Mouse (Mus musculus): ENCODE data around the gene Cav2. TPM values are rescaled to one million over a fixed set of nuclear protein-coding genes. Genes with fewer than 3 reads are reported as not detected.

Gene Cav2
- polyA plus RNA-seq, 2 experiments: 7.6 to 18.6 TPM

GRCm38 (mm10) chr6:17266466-17266865 lies 14.5 kb upstream of the Cav2 start:
- H3K27me3 ChIP-seq (ENCODE audit: control insufficient read depth, insufficient read depth, low read length): no peaks in the 10 kb centered on the region
- no peak overlapping the region for H3K27ac ChIP-seq (replicated peaks; ENCODE audit: low read depth, low read length)
- 71% methylated on average over 3 of the region's 3 CpGs for WGBS
- no peak overlapping the region for H3K4me3 ChIP-seq (replicated peaks; ENCODE audit: low read length)
- no peak overlapping the region for H3K9ac ChIP-seq (ENCODE audit: low read depth, low read length, severe bottlenecking)
- no peaks in the 10 kb centered on the region for H3K4me1 ChIP-seq (ENCODE audit: control insufficient read depth, insufficient read depth, low read length)
- no peak overlapping the region for H3K4me2 ChIP-seq (replicated peaks; ENCODE audit: low read depth, low read length, severe bottlenecking)
- H3K36me3 ChIP-seq (ENCODE audit: control insufficient read depth, insufficient read depth, low read length): no peaks in the 10 kb centered on the region
- no peaks in the 10 kb centered on the region for H3K9me3 ChIP-seq (ENCODE audit: control insufficient read depth, low read length)
- TF ChIP-seq POLR2A (IDR thresholded peaks at IDR 0.05; ENCODE audit: borderline replicate concordance, extremely low read depth, insufficient read depth, insufficient read length): no peak
- no peak for ATAC-seq (ENCODE audit: low FRiP score, low read depth)
- DNase-seq (ENCODE audit: low spot score): no peak

GRCm38 (mm10) chr6:17278366-17278765 lies 2.6 kb upstream of the Cav2 start:
- 93% methylated on average over 3 of the region's 3 CpGs for WGBS
- H3K27ac ChIP-seq (replicated peaks; ENCODE audit: low read depth, low read length): no peak overlapping the region
- ATAC-seq (ENCODE audit: low FRiP score, low read depth) (no peak), DNase-seq (ENCODE audit: low spot score) (no peak)
- no peak overlapping the region for H3K9ac ChIP-seq (ENCODE audit: low read depth, low read length, severe bottlenecking)
- peaks cover 4% of the 10 kb centered on the region; the same call in 1 of the 2 replicates for H3K4me1 ChIP-seq (ENCODE audit: control insufficient read depth, insufficient read depth, low read length)
- no peaks in the 10 kb centered on the region for H3K9me3 ChIP-seq (ENCODE audit: control insufficient read depth, low read length)
- H3K27me3 ChIP-seq (ENCODE audit: control insufficient read depth, insufficient read depth, low read length): no peaks in the 10 kb centered on the region
- no peak for TF ChIP-seq POLR2A (IDR thresholded peaks at IDR 0.05; ENCODE audit: borderline replicate concordance, extremely low read depth, insufficient read depth, insufficient read length)
- H3K36me3 ChIP-seq (ENCODE audit: control insufficient read depth, insufficient read depth, low read length): no peaks in the 10 kb centered on the region
- no peak overlapping the region for H3K4me3 ChIP-seq (replicated peaks; ENCODE audit: low read length)
- no peak overlapping the region for H3K4me2 ChIP-seq (replicated peaks; ENCODE audit: low read depth, low read length, severe bottlenecking)

GRCm38 (mm10) chr6:17281757-17282092 lies 740 bp downstream of the Cav2 start:
- peak overlapping the region; percentile 54 for H3K4me3 ChIP-seq (replicated peaks; ENCODE audit: low read length)
- peak overlapping the region; percentile 75; the same call in 1 of the 2 replicates for H3K9ac ChIP-seq (ENCODE audit: low read depth, low read length, severe bottlenecking)
- no peak for TF ChIP-seq POLR2A (IDR thresholded peaks at IDR 0.05; ENCODE audit: borderline replicate concordance, extremely low read depth, insufficient read depth, insufficient read length)
- no peaks in the 10 kb centered on the region for H3K9me3 ChIP-seq (ENCODE audit: control insufficient read depth, low read length)
- H3K4me1 ChIP-seq (ENCODE audit: control insufficient read depth, insufficient read depth, low read length): peaks cover 4% of the 10 kb centered on the region; the same call in 1 of the 2 replicates
- ATAC-seq (ENCODE audit: low FRiP score, low read depth) (no peak), DNase-seq (ENCODE audit: low spot score) (no peak)
- H3K4me2 ChIP-seq (replicated peaks; ENCODE audit: low read depth, low read length, severe bottlenecking): peak overlapping the region; percentile 93
- H3K27ac ChIP-seq (replicated peaks; ENCODE audit: low read depth, low read length): no peak overlapping the region; the same call in none of the 2 replicates
- 21% methylated on average over 8 of the region's 8 CpGs for WGBS
- H3K36me3 ChIP-seq (ENCODE audit: control insufficient read depth, insufficient read depth, low read length): no peaks in the 10 kb centered on the region
- no peaks in the 10 kb centered on the region for H3K27me3 ChIP-seq (ENCODE audit: control insufficient read depth, insufficient read depth, low read length)

GRCm38 (mm10) chr6:17282159-17282558 lies 1.2 kb downstream of the Cav2 start:
- Histone ChIP-seq H3K4me3 (replicated peaks; ENCODE audit: low read length) (no peak overlapping the region), H3K27ac (replicated peaks; ENCODE audit: low read depth, low read length) (no peak overlapping the region), H3K9ac (ENCODE audit: low read depth, low read length, severe bottlenecking) (no peak overlapping the region), H3K4me2 (replicated peaks; ENCODE audit: low read depth, low read length, severe bottlenecking) (peak overlapping the region; percentile 93), H3K27me3 (ENCODE audit: control insufficient read depth, insufficient read depth, low read length) (no peaks in the 10 kb centered on the region), H3K4me1 (ENCODE audit: control insufficient read depth, insufficient read depth, low read length) (peaks cover 4% of the 10 kb centered on the region; the same call in 1 of the 2 replicates), H3K9me3 (ENCODE audit: control insufficient read depth, low read length) (no peaks in the 10 kb centered on the region), H3K36me3 (ENCODE audit: control insufficient read depth, insufficient read depth, low read length) (no peaks in the 10 kb centered on the region)
- DNase-seq (ENCODE audit: low spot score) (no peak), ATAC-seq (ENCODE audit: low FRiP score, low read depth) (no peak)
- 39% methylated on average over 5 of the region's 5 CpGs for WGBS
- no peak for TF ChIP-seq POLR2A (IDR thresholded peaks at IDR 0.05; ENCODE audit: borderline replicate concordance, extremely low read depth, insufficient read depth, insufficient read length)

GRCm38 (mm10) chr6:17283834-17284233 lies 2.8 kb downstream of the Cav2 start:
- Histone ChIP-seq H3K4me2 (replicated peaks; ENCODE audit: low read depth, low read length, severe bottlenecking) (no peak overlapping the region), H3K9me3 (ENCODE audit: control insufficient read depth, low read length) (no peaks in the 10 kb centered on the region), H3K4me1 (ENCODE audit: control insufficient read depth, insufficient read depth, low read length) (peaks cover 4% of the 10 kb centered on the region; the same call in 1 of the 2 replicates), H3K9ac (ENCODE audit: low read depth, low read length, severe bottlenecking) (no peak overlapping the region), H3K4me3 (replicated peaks; ENCODE audit: low read length) (no peak overlapping the region), H3K27ac (replicated peaks; ENCODE audit: low read depth, low read length) (no peak overlapping the region), H3K27me3 (ENCODE audit: control insufficient read depth, insufficient read depth, low read length) (no peaks in the 10 kb centered on the region), H3K36me3 (ENCODE audit: control insufficient read depth, insufficient read depth, low read length) (no peaks in the 10 kb centered on the region)
- no peak for TF ChIP-seq POLR2A (IDR thresholded peaks at IDR 0.05; ENCODE audit: borderline replicate concordance, extremely low read depth, insufficient read depth, insufficient read length)
- ATAC-seq (ENCODE audit: low FRiP score, low read depth): no peak
- DNase-seq (ENCODE audit: low spot score): no peak
- 85% methylated on average over 3 of the region's 3 CpGs for WGBS

GRCm38 (mm10) chr6:17286381-17286780 lies 5.4 kb downstream of the Cav2 start:
- Histone ChIP-seq H3K4me2 (replicated peaks; ENCODE audit: low read depth, low read length, severe bottlenecking) (no peak overlapping the region), H3K4me3 (replicated peaks; ENCODE audit: low read length) (no peak overlapping the region), H3K27ac (replicated peaks; ENCODE audit: low read depth, low read length) (no peak overlapping the region), H3K9ac (ENCODE audit: low read depth, low read length, severe bottlenecking) (no peak overlapping the region), H3K36me3 (ENCODE audit: control insufficient read depth, insufficient read depth, low read length) (no peaks in the 10 kb centered on the region), H3K4me1 (ENCODE audit: control insufficient read depth, insufficient read depth, low read length) (peaks cover 2% of the 10 kb centered on the region; the same call in 1 of the 2 replicates), H3K9me3 (ENCODE audit: control insufficient read depth, low read length) (no peaks in the 10 kb centered on the region), H3K27me3 (ENCODE audit: control insufficient read depth, insufficient read depth, low read length) (no peaks in the 10 kb centered on the region)
- DNase-seq (ENCODE audit: low spot score) (no peak), ATAC-seq (ENCODE audit: low FRiP score, low read depth) (no peak)
- WGBS: 74% methylated on average over 4 of the region's 4 CpGs
- TF ChIP-seq POLR2A (IDR thresholded peaks at IDR 0.05; ENCODE audit: borderline replicate concordance, extremely low read depth, insufficient read depth, insufficient read length): no peak

All from limb, embryonic 14.5 days (tissue).